18 mouse cellular contexts compared by ENCODE assay signal in genomic region chr9:113844029-113844428, GRCm38 (mm10).
"Had no signal": no experiment of that assay in that cellular context is flagged by ENCODE, and none has a peak within 500 bp of the region (broad histone marks: within the 10 kb centered on the region; RNA-seq: fewer than 3 reads in every experiment).

No protein-coding gene starts in this region.

- H3K27ac ChIP-seq: limb, embryonic 10.5 days; limb, embryonic 13.5 days; macrophage; midbrain, embryonic 12.5 days; midbrain, embryonic 15.5 days; neural tube, embryonic 13.5 days; stomach, embryonic 15.5 days had no signal

- H3K4me3 ChIP-seq: limb, embryonic 10.5 days; limb, embryonic 13.5 days; midbrain, embryonic 12.5 days; midbrain, embryonic 15.5 days; myocyte; neural tube, embryonic 13.5 days; stomach, embryonic 15.5 days had no signal

- H3K9ac ChIP-seq: limb, embryonic 13.5 days; lung, embryonic 14.5 days; midbrain, embryonic 12.5 days; midbrain, embryonic 15.5 days; neural tube, embryonic 13.5 days; stomach, embryonic 15.5 days had no signal

- H3K4me2 ChIP-seq: limb, embryonic 13.5 days; lung, embryonic 14.5 days; midbrain, embryonic 12.5 days; midbrain, embryonic 15.5 days; neural tube, embryonic 13.5 days; stomach, embryonic 15.5 days had no signal

- ATAC-seq: lung, postnatal 0 days; midbrain, embryonic 15.5 days had no signal

- H3K27me3 ChIP-seq: limb, embryonic 13.5 days; midbrain, embryonic 12.5 days; midbrain, embryonic 15.5 days; neural tube, embryonic 13.5 days; stomach, embryonic 15.5 days had no signal

- H3K4me1 ChIP-seq: limb, embryonic 10.5 days; limb, embryonic 13.5 days; midbrain, embryonic 12.5 days; midbrain, embryonic 15.5 days; neural tube, embryonic 13.5 days; stomach, embryonic 15.5 days had no signal

- DNase-seq: kidney, adult 11 months; kidney, adult 8-10 months; kidney, postnatal 14 days; kidney, postnatal 4 days; lung, embryonic 14.5 days; retina, postnatal 1 day; right cerebral cortex, postnatal 25 days; spleen, adult 18-20 months; thymus, postnatal 36 days had no signal

- H3K36me3 ChIP-seq: stomach, embryonic 15.5 days had no signal

- H3K9me3 ChIP-seq: limb, embryonic 10.5 days; limb, embryonic 13.5 days; midbrain, embryonic 12.5 days; midbrain, embryonic 15.5 days; neural tube, embryonic 13.5 days; stomach, embryonic 15.5 days had no signal
